Mouse (Mus musculus) liver, embryonic 14.5 days (tissue): ENCODE results near the gene 1520401A03Rik. TPM values are rescaled to one million over a fixed set of nuclear protein-coding genes. Genes with fewer than 3 reads are reported as not detected.

ENCODE experiments used
- ATAC-seq: fragments of 200-750 bp; cut with Nextera tagmentation; 2 replicates; pipeline ENCODE4 v1.8.0; 2017; ENCODE audit warnings: moderate number of reproducible peaks, mild to moderate bottlenecking, moderate library complexity; ENCODE audit not compliant: insufficient read depth
- DNase-seq, 3 experiments: peaks; one replicate each; pipeline ENCODE4 v3.0.0-alpha.2; 2012 to 2013; ENCODE audit warnings: low read depth in 3 of 3, low spot score in 3 of 3
- H3K27ac ChIP-seq: fragments of 300-500 bp; sonication (generic); 2 replicates; pipeline ENCODE4 v1.5.1; 2014; ENCODE audit warnings: moderate library complexity, mild to moderate bottlenecking, control low read depth, inconsistent platforms
- H3K27me3 ChIP-seq: fragments of 300-500 bp; sonication (generic); 2 replicates; pipeline ENCODE4 v1.6.1; 2014; ENCODE audit warnings: mild to moderate bottlenecking, low read length, moderate library complexity; ENCODE audit not compliant: control insufficient read depth, insufficient read depth
- H3K36me3 ChIP-seq: fragments of 300-500 bp; sonication (generic); replicated peaks from 2 replicates; pipeline ENCODE4 v1.6.1; 2014; ENCODE audit warnings: low read depth; ENCODE audit not compliant: control insufficient read depth, insufficient read depth
- H3K4me1 ChIP-seq, 2 experiments: fragments of 200-500 bp in 1 of 2; fragments of 300-500 bp in 1 of 2; sonication (generic) in 1 of 2; replicated peaks; 2 replicates each; pipeline ENCODE4 v1.6.1; 2012 to 2014; ENCODE audit warnings: antibody characterized with exemption in 1 of 2, inconsistent platforms in 1 of 2, low read length in 1 of 2; ENCODE audit not compliant: control insufficient read depth in 2 of 2, insufficient read depth in 2 of 2
- H3K4me2 ChIP-seq: fragments of 300-500 bp; sonication (generic); 2 replicates; pipeline ENCODE4 v1.6.1; 2014; ENCODE audit warnings: low read depth, mild to moderate bottlenecking, control low read depth, moderate library complexity
- H3K4me3 ChIP-seq, 2 experiments: fragments of 200-500 bp in 1 of 2; fragments of 300-500 bp in 1 of 2; sonication (generic) in 1 of 2; 2 replicates each; pipeline ENCODE4 v1.5.1; 2012 to 2014; ENCODE audit warnings: low read depth in 2 of 2, low read length in 2 of 2, mild to moderate bottlenecking in 2 of 2, control low read depth in 1 of 2, inconsistent platforms in 1 of 2, moderate library complexity in 1 of 2; ENCODE audit not compliant: insufficient read depth in 1 of 2
- H3K9ac ChIP-seq: fragments of 300-500 bp; sonication (generic); replicated peaks from 2 replicates; pipeline ENCODE4 v1.6.1; 2014; ENCODE audit warnings: mild to moderate bottlenecking, control low read depth, moderate library complexity
- H3K9me3 ChIP-seq: fragments of 300-500 bp; sonication (generic); 2 replicates; pipeline ENCODE4 v1.6.1; 2016; ENCODE audit warnings: low read length, mixed read lengths; ENCODE audit not compliant: control insufficient read depth
- CTCF ChIP-seq: IDR thresholded peaks from 2 replicates; pipeline ENCODE4 v1.5.1; 2016; ENCODE audit warnings: antibody characterized with exemption, low read depth, control low read depth
- EP300 ChIP-seq: IDR thresholded peaks from 2 replicates; pipeline ENCODE4 v1.6.1; 2016; ENCODE audit warnings: antibody characterized with exemption, low read depth
- WGBS: fragments of 180-500 bp; shearing (Covaris S2); extraction: QIAGEN DNeasy Blood & Tissue Kit; methylation state at CpG from one replicate; pipeline ENCODE4 v1.1.7; 2014; ENCODE audit not compliant: insufficient replicate concordance; 5-methylcytosine and 5-hydroxymethylcytosine counted together
- polyA plus RNA-seq, 2 experiments: library from polyadenylated mRNA; depleted of rRNA in 1 of 2; stranded (reverse) in 1 of 2; unstranded in 1 of 2; fragments of >200 nt; fragmentation: Nextera tagmentation in 1 of 2; extraction: Ambion mirVana in 1 of 2; gene quantifications; 2 replicates each; pipeline versions ENCODE4 v1.2.1 to v1.2.3; 2012 to 2014

1520401A03Rik gene
- polyA plus RNA-seq, 2 experiments = 0.09 TPM; not detected in 1

DNA sequence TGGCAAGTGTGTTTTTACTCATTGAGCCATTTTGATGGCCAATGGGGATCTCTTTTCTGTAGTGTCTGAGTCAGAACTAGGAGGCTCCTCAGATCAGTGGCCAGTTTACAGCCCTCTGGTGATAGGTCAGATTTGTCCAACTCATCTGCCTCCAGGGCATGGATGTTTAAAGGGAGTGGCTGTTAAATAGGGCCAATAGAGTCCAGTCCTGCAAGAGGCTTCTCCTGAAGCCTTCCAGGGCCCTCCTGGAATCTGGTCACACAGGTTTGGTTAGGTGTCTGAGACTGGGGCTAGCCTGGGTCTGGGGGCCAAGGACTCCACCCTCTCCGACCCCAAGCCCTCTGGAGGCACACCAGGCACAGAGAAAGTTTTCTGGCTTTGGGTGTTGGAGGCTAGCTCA, 28.1 kb downstream of the 1520401A03Rik start:
- no peaks in the 10 kb centered on the region for H3K9me3 ChIP-seq
- no peak for DNase-seq
- H3K36me3 ChIP-seq = no peaks in the 10 kb centered on the region
- H3K4me2 ChIP-seq = no peak overlapping the region
- H3K4me1 ChIP-seq = no peaks in the 10 kb centered on the region
- TF ChIP-seq EP300 = no peak
- H3K27ac ChIP-seq = no peak overlapping the region
- no peak overlapping the region for H3K9ac ChIP-seq
- peaks cover 22% of the 10 kb centered on the region for H3K27me3 ChIP-seq
- WGBS = 25% methylated on average over 1 of the region's 1 CpGs
- no peak overlapping the region for H3K4me3 ChIP-seq
- no peak for ATAC-seq

DNA sequence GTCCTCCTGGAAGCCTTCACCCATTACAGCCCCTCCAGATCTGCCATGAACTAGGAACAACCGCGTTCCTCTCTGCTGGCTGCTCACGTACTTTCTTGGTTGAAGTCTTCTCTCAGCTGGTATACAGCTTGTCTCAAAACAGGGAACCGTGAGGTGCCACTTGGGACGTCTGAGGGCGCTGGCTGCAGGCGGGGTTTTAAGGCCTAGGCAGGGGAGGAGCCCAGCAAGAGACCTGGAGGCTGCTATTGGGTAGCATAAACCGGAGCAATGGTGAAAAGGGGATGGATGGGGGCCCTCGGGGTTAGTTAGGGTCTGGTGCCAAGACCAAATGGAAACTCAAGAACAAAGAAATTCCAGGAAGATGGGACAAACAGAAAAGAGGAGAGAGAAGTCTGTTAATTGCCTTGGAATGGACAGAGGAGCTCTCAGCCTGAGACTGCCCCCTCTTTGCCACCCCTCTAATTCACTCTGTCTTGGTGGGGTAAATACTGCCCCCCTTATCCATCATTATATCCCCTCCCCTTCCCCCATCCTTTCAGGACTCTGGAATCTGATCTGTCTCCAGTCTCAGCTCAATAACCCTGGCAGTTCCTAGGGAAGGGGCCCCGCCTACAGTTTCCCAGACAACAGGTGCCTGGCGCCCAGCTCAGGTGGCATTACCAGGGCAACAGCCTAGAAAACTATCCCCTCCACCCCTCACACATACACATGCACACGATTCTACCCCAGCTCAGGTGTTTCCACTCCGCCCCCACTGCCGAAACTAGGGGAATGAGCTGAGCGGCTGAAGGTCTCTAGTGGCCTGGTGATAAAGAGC, 38.5 kb downstream of the 1520401A03Rik start, which contains the start of gene Cldn9:
Gene Cldn9 (minus strand): TSS at position 171 of the 817 bp plus-strand sequence.
- 26% methylated on average over 15 of the region's 15 CpGs for WGBS
- Histone ChIP-seq H3K36me3 (no peaks in the 10 kb centered on the region), H3K4me1 (0 out of 4 replicates have a peak, but pooled peaks cover 0 to 2% of the 10 kb centered on the region in 2 experiments), H3K9me3 (no peaks in the 10 kb centered on the region), H3K9ac (no peak within 1 kb of the TSS), H3K27me3 (peaks cover 49% of the 10 kb centered on the region), H3K4me2 (no peak within 1 kb of the TSS), H3K4me3 (no peak within 1 kb of the TSS), H3K27ac (no peak within 1 kb of the TSS)
- ATAC-seq (no peak), DNase-seq (no peak)
- TF ChIP-seq CTCF (no peak), EP300 (no peak)

DNA sequence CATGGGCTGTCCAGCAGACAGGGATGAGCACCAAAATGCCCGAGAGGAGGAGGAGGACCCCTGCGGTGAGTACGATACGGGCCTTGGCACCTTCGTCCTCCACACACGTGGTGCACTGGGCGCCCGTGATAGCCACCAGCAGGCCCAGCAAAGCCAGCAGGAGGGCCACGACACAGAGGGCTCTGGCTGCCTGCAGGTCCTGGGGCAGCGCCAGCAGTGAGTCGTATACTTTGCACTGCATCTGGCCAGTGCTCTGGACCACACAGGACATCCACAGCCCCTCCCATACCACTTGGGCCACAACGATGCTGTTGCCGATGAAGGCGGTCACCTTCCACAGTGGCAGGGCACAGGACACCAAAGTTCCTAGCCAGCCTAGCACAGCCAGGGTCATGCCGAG, 39.4 kb downstream of the 1520401A03Rik start:
- H3K36me3 ChIP-seq = no peaks in the 10 kb centered on the region
- H3K4me3 ChIP-seq = no peak overlapping the region
- H3K4me2 ChIP-seq = no peak overlapping the region
- H3K9me3 ChIP-seq = no peaks in the 10 kb centered on the region
- H3K27me3 ChIP-seq = peaks cover 57% of the 10 kb centered on the region
- no peak overlapping the region for H3K27ac ChIP-seq
- ATAC-seq (no peak), DNase-seq (no peak)
- H3K4me1 ChIP-seq = 0 out of 4 replicates have a peak, but pooled peaks cover 0 to 2% of the 10 kb centered on the region in 2 experiments
- H3K9ac ChIP-seq = no peak overlapping the region
- no peak for TF ChIP-seq EP300
- TF ChIP-seq CTCF = no peak
- 19% methylated on average over 15 of the region's 15 CpGs for WGBS

DNA sequence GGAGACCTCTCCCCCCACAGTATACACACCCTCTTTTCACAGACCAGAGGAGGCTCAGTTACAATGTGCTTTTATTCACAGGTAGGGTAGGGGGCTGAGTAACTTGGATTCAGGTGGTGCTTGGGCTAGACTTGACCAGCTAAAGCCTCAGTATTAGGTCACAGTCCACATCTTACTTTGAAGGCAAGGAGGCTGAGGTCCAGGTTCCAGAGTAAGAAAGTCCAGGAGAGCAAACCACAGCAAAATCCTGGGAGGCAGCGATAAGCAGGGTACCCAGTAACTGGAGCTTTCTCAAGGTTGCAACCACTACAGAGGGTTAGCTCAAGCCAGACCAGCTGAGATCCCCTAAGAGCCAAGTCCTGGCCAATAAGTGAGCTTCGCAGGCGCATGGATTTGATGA, 40.1 kb downstream of the 1520401A03Rik start:
- Histone ChIP-seq H3K27me3 (peaks cover 62% of the 10 kb centered on the region), H3K4me3 (no peak overlapping the region), H3K27ac (no peak overlapping the region), H3K9me3 (no peaks in the 10 kb centered on the region), H3K4me2 (no peak overlapping the region), H3K36me3 (no peaks in the 10 kb centered on the region), H3K4me1 (peaks cover 2 to 4% of the 10 kb centered on the region in 2 experiments; a peak in 2 of 4 replicates), H3K9ac (no peak overlapping the region)
- TF ChIP-seq CTCF (no peak), EP300 (no peak)
- DNase-seq (no peak), ATAC-seq (no peak)
- 47% methylated on average over 3 of the region's 3 CpGs for WGBS

DNA sequence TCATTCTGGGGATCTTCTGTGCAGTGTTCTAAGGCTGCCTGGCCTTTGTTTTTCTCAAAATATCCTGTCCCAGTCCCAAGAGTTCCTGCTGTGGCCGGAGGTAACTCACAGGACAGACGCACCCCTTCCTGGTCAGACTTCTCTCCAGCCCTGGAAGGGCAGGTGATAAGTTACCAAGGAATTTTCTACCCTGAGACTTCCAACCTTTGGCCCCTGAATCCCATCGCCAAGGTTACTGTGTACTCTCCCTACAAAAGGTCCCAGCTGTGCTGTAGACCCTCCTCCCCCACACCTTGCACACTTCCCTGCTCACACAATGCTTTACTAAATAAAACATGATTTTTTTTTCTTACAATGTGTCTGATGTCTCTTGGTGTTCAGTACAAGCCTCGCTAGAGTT, 40.5 kb downstream of the 1520401A03Rik start:
- Histone ChIP-seq H3K27ac (no peak overlapping the region), H3K36me3 (no peaks in the 10 kb centered on the region), H3K4me2 (no peak overlapping the region), H3K9me3 (no peaks in the 10 kb centered on the region), H3K9ac (no peak overlapping the region), H3K27me3 (peaks cover 65% of the 10 kb centered on the region), H3K4me3 (no peak overlapping the region), H3K4me1 (peaks cover 2 to 5% of the 10 kb centered on the region in 2 experiments; a peak in 2 of 4 replicates)
- DNase-seq = no peak
- TF ChIP-seq EP300 (no peak), CTCF (no peak)
- WGBS = 34% methylated on average over 4 of the region's 4 CpGs
- ATAC-seq = no peak
